Mouse (Mus musculus) heart, postnatal 0 days (tissue): Measurements from ENCODE around the gene Cdkn1b.

Source experiments
- CTCF ChIP-seq: IDR thresholded peaks from 2 replicates; pipeline ENCODE4 v1.5.1; 2016; ENCODE audit warnings: antibody characterized with exemption, control low read depth, low read depth
- EP300 ChIP-seq: IDR thresholded peaks from 2 replicates; pipeline ENCODE4 v1.6.1; 2016; ENCODE audit warnings: antibody characterized with exemption, low read depth

- no peak for TF ChIP-seq EP300
- no peak for TF ChIP-seq CTCF
Observed at GRCm38 (mm10) chr6:134888563-134889017, 31.6 kb upstream of the Cdkn1b start.
